Mouse (Mus musculus) lung, adult 2 months (tissue): ENCODE results near the gene Commd1. TPM values are rescaled to one million over a fixed set of nuclear protein-coding genes. Genes with fewer than 3 reads are reported as not detected.
A peak's percentile ranks its signal among the peaks of the same experiment; 100 is the strongest.

ENCODE experiments used
- DNase-seq: peaks from one replicate; pipeline ENCODE4 v3.0.0; 2022
- H3K4me1 ChIP-seq: fragments of 200-500 bp; 2 replicates; pipeline ENCODE4 v1.6.1; 2011; ENCODE audit warnings: low read length; ENCODE audit not compliant: control insufficient read depth, insufficient read depth
- H3K4me3 ChIP-seq: fragments of 200-500 bp; replicated peaks from 2 replicates; pipeline ENCODE3; 2011; ENCODE audit warnings: low read depth, mild to moderate bottlenecking, control low read depth, low read length; ENCODE audit errors: extremely low read depth
- CTCF ChIP-seq: fragments of 200-500 bp; IDR thresholded peaks from 2 replicates; pipeline ENCODE4 v1.5.1; 2011; ENCODE audit warnings: mild to moderate bottlenecking, low read length, control low read depth; ENCODE audit not compliant: insufficient read depth
- POLR2A ChIP-seq: fragments of 200-500 bp; IDR thresholded peaks from 2 replicates; pipeline ENCODE4 v1.6.1; 2011; ENCODE audit warnings: low read depth, mild to moderate bottlenecking, control low read depth, low read length, borderline replicate concordance; ENCODE audit errors: extremely low read depth
- WGBS: fragments of 180-500 bp; shearing (Covaris S2); methylation state at CpG from one replicate; pipeline ENCODE4 v1.1.7; 2018; 5-methylcytosine and 5-hydroxymethylcytosine counted together
- polyA plus RNA-seq: library from polyadenylated mRNA; depleted of rRNA; stranded (reverse); fragments of >200 nt; gene quantifications from 2 replicates; pipeline ENCODE4 v1.2.3, GENCODE M21; 2012

The Commd1 gene
- polyA plus RNA-seq, 1 experiment: 10.0 TPM

DNA sequence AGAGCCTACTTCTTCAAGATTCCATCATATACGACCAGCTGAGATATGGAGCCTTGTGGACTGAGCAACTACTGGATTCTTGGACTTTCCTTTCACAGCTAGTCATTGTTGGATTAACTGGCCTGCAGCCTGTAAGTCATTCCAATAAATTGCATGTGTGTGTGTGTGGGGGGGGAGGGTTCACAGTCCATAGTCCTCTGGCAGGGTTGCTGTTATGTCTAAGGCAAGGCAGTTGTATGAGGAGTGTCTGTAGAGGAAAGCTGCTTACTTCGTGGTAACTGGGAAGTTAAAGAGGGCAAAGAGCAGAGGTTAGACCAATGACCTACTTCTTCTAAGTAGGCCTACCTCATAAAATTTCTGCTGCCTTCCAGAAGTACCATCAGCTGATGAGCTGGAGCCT lies 98.5 kb downstream of the Commd1 start:
- Histone ChIP-seq H3K4me1 (no peaks in the 10 kb centered on the region), H3K4me3 (no peak overlapping the region)
- no peak for TF ChIP-seq POLR2A
- no peak for TF ChIP-seq CTCF
- no peak for DNase-seq
- WGBS: 81% methylated on average over 2 of the region's 2 CpGs

- DNase-seq: no peak
- Histone ChIP-seq H3K4me1 (no peaks in the 10 kb centered on the region), H3K4me3 (no peak overlapping the region)
- TF ChIP-seq POLR2A: no peak
- TF ChIP-seq CTCF: no peak
Observed at GRCm38 (mm10) chr11:22882926-22883325, 99.3 kb downstream of the Commd1 start.

- Histone ChIP-seq H3K4me1 (no peaks in the 10 kb centered on the region), H3K4me3 (no peak overlapping the region)
- TF ChIP-seq POLR2A: no peak
- no peak for TF ChIP-seq CTCF
- no peak for DNase-seq
- 67% methylated on average over 3 of the region's 3 CpGs for WGBS
Observed at GRCm38 (mm10) chr11:22880383-22881172, 101.6 kb downstream of the Commd1 start.

DNA sequence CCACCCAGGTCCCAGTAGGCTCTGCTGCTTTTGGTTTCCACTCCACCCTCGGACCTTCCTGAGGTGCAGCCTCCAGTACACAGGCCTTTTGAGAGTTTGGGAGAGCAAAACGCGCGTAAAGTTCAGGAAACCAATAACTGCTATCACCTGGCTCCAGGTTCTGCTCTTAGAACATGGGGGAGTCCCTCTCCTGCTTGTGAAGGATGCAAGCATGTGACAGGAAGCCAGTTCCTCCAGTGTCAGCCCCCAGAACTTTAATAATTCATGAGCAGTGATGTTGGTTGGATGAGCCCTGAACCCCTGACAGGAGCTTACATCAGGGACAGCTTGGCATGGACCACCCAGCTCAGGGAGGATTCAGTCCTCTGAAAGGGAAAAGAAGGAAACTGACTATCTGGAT lies 102.5 kb downstream of the Commd1 start:
- no peaks in the 10 kb centered on the region for H3K4me1 ChIP-seq
- 81% methylated on average over 4 of the region's 4 CpGs for WGBS
- no peak for DNase-seq
- no peak overlapping the region for H3K4me3 ChIP-seq
- TF ChIP-seq POLR2A: no peak
- no peak for TF ChIP-seq CTCF

- 72% methylated on average over 3 of the region's 3 CpGs for WGBS
- no peak for TF ChIP-seq CTCF
- TF ChIP-seq POLR2A: no peak
- no peak for DNase-seq
- Histone ChIP-seq H3K4me3 (no peak overlapping the region), H3K4me1 (peaks cover 5% of the 10 kb centered on the region)
Observed at GRCm38 (mm10) chr11:22876680-22877330, 105.4 kb downstream of the Commd1 start.

GRCm38 (mm10) chr11:22875279-22875678 lies 106.9 kb downstream of the Commd1 start:
- DNase-seq: no peak
- 96% methylated on average over 4 of the region's 4 CpGs for WGBS
- peaks cover 9% of the 10 kb centered on the region for H3K4me1 ChIP-seq
- TF ChIP-seq POLR2A (no peak), CTCF (no peak)
- no peak overlapping the region for H3K4me3 ChIP-seq

- TF ChIP-seq CTCF (no peak), POLR2A (no peak)
- Histone ChIP-seq H3K4me1 (peaks cover 9% of the 10 kb centered on the region), H3K4me3 (no peak overlapping the region)
- 81% methylated on average over 6 of the region's 6 CpGs for WGBS
- DNase-seq: no peak
Observed at GRCm38 (mm10) chr11:22874747-22875146, 107.4 kb downstream of the Commd1 start.

DNA sequence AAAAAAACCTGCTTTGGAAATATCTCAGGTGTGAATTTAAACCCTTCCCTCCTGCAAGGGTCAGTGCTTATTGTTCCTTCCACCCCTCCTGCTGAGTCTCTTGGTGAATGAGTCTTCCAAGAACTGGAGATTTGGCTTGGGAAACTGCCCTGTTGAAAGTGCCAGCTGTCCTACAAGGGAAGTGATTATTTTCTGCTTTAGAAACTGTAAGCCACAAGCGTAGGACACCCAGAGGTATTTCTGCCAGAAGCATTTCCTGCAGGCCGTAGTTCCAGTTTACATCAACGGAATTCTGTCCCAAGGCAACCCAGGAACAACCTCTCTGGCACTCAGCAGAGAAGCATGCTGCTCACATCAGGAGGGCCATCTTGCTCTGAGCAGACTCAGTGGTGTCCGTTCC lies 108.8 kb downstream of the Commd1 start:
- H3K4me3 ChIP-seq: no peak overlapping the region
- no peak for DNase-seq
- H3K4me1 ChIP-seq: peaks cover 9% of the 10 kb centered on the region
- 24% methylated on average over 4 of the region's 4 CpGs for WGBS
- TF ChIP-seq POLR2A (no peak), CTCF (no peak)

DNA sequence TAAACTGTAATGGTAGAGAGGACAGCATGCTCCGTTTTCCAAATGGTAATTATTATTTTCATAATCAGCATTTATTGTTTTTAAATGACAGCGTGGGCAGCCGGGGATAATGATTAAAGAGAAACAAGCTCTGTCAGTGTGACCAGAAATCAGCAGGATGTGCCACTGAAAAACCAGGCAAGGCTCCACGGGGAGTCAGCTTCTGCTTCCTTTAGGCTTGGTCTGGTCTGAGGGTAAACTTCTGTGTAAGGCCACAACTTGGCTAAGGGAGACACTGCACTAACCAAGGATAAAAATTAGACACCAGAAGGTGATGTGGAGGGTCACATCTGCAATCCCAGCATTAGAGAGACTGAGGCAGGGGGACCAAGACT lies 109.9 kb downstream of the Commd1 start:
- Histone ChIP-seq H3K4me1 (peaks cover 9% of the 10 kb centered on the region), H3K4me3 (peak overlapping the region; percentile 17)
- DNase-seq: no peak
- WGBS: 27% methylated on average over 4 of the region's 4 CpGs
- no peak for TF ChIP-seq POLR2A
- no peak for TF ChIP-seq CTCF

DNA sequence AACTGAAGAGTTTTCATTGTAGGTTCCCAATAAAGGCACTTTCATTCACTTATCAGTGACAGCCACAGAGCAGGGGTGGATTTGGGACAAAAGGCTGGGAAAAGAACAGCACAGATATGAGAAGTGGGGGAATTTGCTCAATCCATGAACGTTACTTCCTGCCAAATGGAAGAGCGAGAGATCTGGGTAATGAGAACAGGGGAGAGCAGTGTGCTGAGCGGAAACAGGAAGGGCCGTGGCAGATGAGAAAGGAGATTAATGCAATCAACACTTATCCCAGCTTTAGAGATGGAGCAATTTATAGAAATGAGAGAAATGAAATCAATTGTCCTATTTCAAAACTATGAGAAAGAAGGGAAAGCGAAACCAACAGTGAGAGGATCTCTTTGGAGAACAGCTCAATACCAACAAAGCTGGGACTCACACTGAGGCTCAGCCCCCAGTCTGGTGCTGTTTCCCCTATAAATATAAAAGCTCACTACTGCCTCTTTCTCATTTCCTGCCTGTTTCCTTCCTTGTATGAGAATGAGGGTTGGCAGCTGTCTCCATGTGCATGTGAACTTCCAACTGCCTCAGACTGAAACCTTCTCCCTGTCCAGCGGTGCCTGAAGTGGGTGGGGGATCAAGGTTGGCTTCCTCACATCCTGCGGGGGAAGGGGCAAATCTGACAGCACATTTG lies 110.4 kb downstream of the Commd1 start:
- Histone ChIP-seq H3K4me1 (peaks cover 9% of the 10 kb centered on the region), H3K4me3 (peak overlapping the region; percentile 49)
- TF ChIP-seq CTCF (no peak), POLR2A (0 out of 2 replicates have a peak, but pooled peaks have one; percentile 15)
- no peak for DNase-seq
- 21% methylated on average over 7 of the region's 7 CpGs for WGBS
